Mouse (Mus musculus) lung, embryonic 15.5 days (tissue): Measurements from ENCODE around the gene Nudt17. TPM values are rescaled to one million over a fixed set of nuclear protein-coding genes. Genes with fewer than 3 reads are reported as not detected.
"Not testable (repeated sequence)": the region's sequence is repeated elsewhere in the genome, so short reads cannot be mapped to it uniquely, and the experiment has no call there.

ENCODE experiments used
- ATAC-seq: fragments of 200-750 bp; cut with Nextera tagmentation; 2 replicates; pipeline ENCODE4 v1.8.0; 2017; ENCODE audit warnings: moderate number of reproducible peaks, borderline replicate concordance; ENCODE audit not compliant: low FRiP score, low TSS enrichment; ENCODE audit errors: extremely low read depth
- H3K27ac ChIP-seq: fragments of 300-500 bp; sonication (generic); 2 replicates; pipeline ENCODE4 v1.5.1; 2015; ENCODE audit warnings: moderate library complexity, mild to moderate bottlenecking, inconsistent platforms
- H3K27me3 ChIP-seq: fragments of 300-500 bp; sonication (generic); 2 replicates; pipeline ENCODE4 v1.6.1; 2015; ENCODE audit warnings: inconsistent platforms
- H3K36me3 ChIP-seq: fragments of 300-500 bp; sonication (generic); 2 replicates; pipeline ENCODE4 v1.6.1; 2015; ENCODE audit warnings: inconsistent platforms
- H3K4me1 ChIP-seq: fragments of 300-500 bp; sonication (generic); 2 replicates; pipeline ENCODE4 v1.6.1; 2015; ENCODE audit warnings: inconsistent platforms
- H3K4me2 ChIP-seq: fragments of 300-500 bp; sonication (generic); 2 replicates; pipeline ENCODE4 v1.6.1; 2015; ENCODE audit warnings: inconsistent platforms, mild to moderate bottlenecking, moderate library complexity
- H3K4me3 ChIP-seq: fragments of 300-500 bp; sonication (generic); 2 replicates; pipeline ENCODE4 v1.5.1; 2015; ENCODE audit warnings: mild to moderate bottlenecking, inconsistent platforms
- H3K9ac ChIP-seq: fragments of 300-500 bp; sonication (generic); 2 replicates; pipeline ENCODE4 v1.6.1; 2015; ENCODE audit warnings: inconsistent platforms
- H3K9me3 ChIP-seq: fragments of 300-500 bp; sonication (generic); 2 replicates; pipeline ENCODE4 v1.6.1; 2016; ENCODE audit warnings: inconsistent platforms
- WGBS: fragments of 180-500 bp; shearing (Covaris S2); methylation state at CpG from one replicate; pipeline ENCODE4 v1.1.7; 2015; 5-methylcytosine and 5-hydroxymethylcytosine counted together
- polyA plus RNA-seq: library from polyadenylated mRNA; unstranded; fragments of >200 nt; fragmentation: Nextera tagmentation; extraction: Ambion mirVana; gene quantifications from 2 replicates; pipeline ENCODE4 v1.2.1, GENCODE M21; 2015

Gene Nudt17
- polyA plus RNA-seq, 1 experiment from 2014 or later: 8.5 TPM

GRCm38 (mm10) chr3:96700376-96700775 is 8.0 kb downstream of the Nudt17 start:
- Histone ChIP-seq H3K27ac (no peak overlapping the region), H3K4me3 (no peak overlapping the region), H3K27me3 (no peaks in the 10 kb centered on the region), H3K9ac (no peak overlapping the region), H3K36me3 (peaks cover 50% of the 10 kb centered on the region), H3K9me3 (no peaks in the 10 kb centered on the region), H3K4me1 (peaks cover 15% of the 10 kb centered on the region), H3K4me2 (no peak overlapping the region)
- WGBS: 56% methylated on average over 7 of the region's 7 CpGs
- no peak for ATAC-seq

GRCm38 (mm10) chr3:96698993-96699690 is 9.2 kb downstream of the Nudt17 start:
- 46% methylated on average over 19 of the region's 19 CpGs for WGBS
- H3K27ac ChIP-seq: no peak overlapping the region
- peaks cover 40% of the 10 kb centered on the region for H3K36me3 ChIP-seq
- H3K4me3 ChIP-seq: no peak overlapping the region
- H3K4me1 ChIP-seq: peaks cover 15% of the 10 kb centered on the region
- H3K27me3 ChIP-seq: no peaks in the 10 kb centered on the region
- no peak for ATAC-seq
- no peak overlapping the region for H3K4me2 ChIP-seq
- no peak overlapping the region for H3K9ac ChIP-seq
- H3K9me3 ChIP-seq: no peaks in the 10 kb centered on the region

- no peaks in the 10 kb centered on the region for H3K27me3 ChIP-seq
- ATAC-seq: peak; percentile 95
- under 1% methylated on average over 85 of the region's 85 CpGs for WGBS
- H3K36me3 ChIP-seq: peaks cover 22% of the 10 kb centered on the region
- peak overlapping the region; percentile 88 for H3K4me3 ChIP-seq
- H3K9me3 ChIP-seq: no peaks in the 10 kb centered on the region
- peak overlapping the region; percentile 89 for H3K4me2 ChIP-seq
- H3K9ac ChIP-seq: peak overlapping the region; percentile 82
- H3K27ac ChIP-seq: peak overlapping the region; percentile 93
- H3K4me1 ChIP-seq: peaks cover 20% of the 10 kb centered on the region
Observed at GRCm38 (mm10) chr3:96696766-96697732, 11.3 kb downstream of the Nudt17 start.

GRCm38 (mm10) chr3:96696198-96696765 is 12.1 kb downstream of the Nudt17 start, which contains the start of gene Pias3:
Gene Pias3 (plus strand): TSS chr3:96696384.
- Histone ChIP-seq H3K4me2 (peak within 1 kb of the TSS; percentile 89), H3K36me3 (peaks cover 14% of the 10 kb centered on the region), H3K4me3 (peak within 1 kb of the TSS; percentile 88), H3K9me3 (no peaks in the 10 kb centered on the region), H3K27ac (peak within 1 kb of the TSS; percentile 93), H3K9ac (peak within 1 kb of the TSS; percentile 82), H3K4me1 (peaks cover 20% of the 10 kb centered on the region), H3K27me3 (no peaks in the 10 kb centered on the region)
- ATAC-seq: peak; percentile 91
- WGBS: under 1% methylated on average over 35 of the region's 35 CpGs

- no peaks in the 10 kb centered on the region for H3K9me3 ChIP-seq
- ATAC-seq: no peak
Observed at GRCm38 (mm10) chr3:96693579-96693978, 14.8 kb downstream of the Nudt17 start.

GRCm38 (mm10) chr3:96692506-96692905 is 15.9 kb downstream of the Nudt17 start:
- H3K27me3 ChIP-seq: peaks cover 14% of the 10 kb centered on the region
- no peak overlapping the region for H3K9ac ChIP-seq
- H3K36me3 ChIP-seq: no peaks in the 10 kb centered on the region
- H3K4me3 ChIP-seq: no peak overlapping the region
- no peaks in the 10 kb centered on the region for H3K9me3 ChIP-seq
- 17% methylated on average over 3 of the region's 3 CpGs for WGBS
- H3K4me2 ChIP-seq: no peak overlapping the region
- no peak for ATAC-seq
- peaks cover 12% of the 10 kb centered on the region for H3K4me1 ChIP-seq
- no peak overlapping the region for H3K27ac ChIP-seq

More at GRCm38 (mm10) chr3:96693579-96693978, 14.8 kb downstream of the Nudt17 start:
- H3K27me3 ChIP-seq: peaks cover 7% of the 10 kb centered on the region
- H3K9ac ChIP-seq: no peak overlapping the region
- H3K36me3 ChIP-seq: no peaks in the 10 kb centered on the region
- peaks cover 20% of the 10 kb centered on the region for H3K4me1 ChIP-seq
- H3K4me2 ChIP-seq: no peak overlapping the region
- H3K4me3 ChIP-seq: no peak overlapping the region
- WGBS: 83% methylated on average over 1 of the region's 1 CpGs
- H3K27ac ChIP-seq: no peak overlapping the region

- Histone ChIP-seq H3K4me2 (no peak overlapping the region), H3K27me3 (peaks cover 20% of the 10 kb centered on the region)
- no peak for ATAC-seq
Observed at GRCm38 (mm10) chr3:96690298-96690697, 18.1 kb downstream of the Nudt17 start.

GRCm38 (mm10) chr3:96688854-96689253 is 19.5 kb downstream of the Nudt17 start:
- no peak overlapping the region for H3K9ac ChIP-seq
- no peaks in the 10 kb centered on the region for H3K36me3 ChIP-seq
- no peak overlapping the region for H3K4me3 ChIP-seq
- H3K27ac ChIP-seq: no peak overlapping the region
- peaks cover 33% of the 10 kb centered on the region for H3K27me3 ChIP-seq
- 0 out of 2 replicates have a peak, but pooled peaks cover 5% of the 10 kb centered on the region for H3K4me1 ChIP-seq
- no peak for ATAC-seq
- H3K4me2 ChIP-seq: no peak overlapping the region
- 74% methylated on average over 11 of the region's 11 CpGs for WGBS
- H3K9me3 ChIP-seq: no peaks in the 10 kb centered on the region

More at GRCm38 (mm10) chr3:96690298-96690697, 18.1 kb downstream of the Nudt17 start:
- Histone ChIP-seq H3K4me1 (peaks cover 5% of the 10 kb centered on the region; the same call in 1 of the 2 replicates), H3K4me3 (no peak overlapping the region), H3K27ac (no peak overlapping the region), H3K9ac (no peak overlapping the region), H3K9me3 (no peaks in the 10 kb centered on the region), H3K36me3 (no peaks in the 10 kb centered on the region)
- WGBS: 53% methylated on average over 3 of the region's 3 CpGs

- not testable (repeated sequence) for H3K36me3 ChIP-seq, ATAC-seq, H3K27ac ChIP-seq, H3K4me2 ChIP-seq, H3K9ac ChIP-seq, H3K4me1 ChIP-seq, H3K4me3 ChIP-seq, H3K9me3 ChIP-seq
- peaks cover 44% of the 10 kb centered on the region for H3K27me3 ChIP-seq
- WGBS: 89% methylated on average over 5 of the region's 5 CpGs
Observed at GRCm38 (mm10) chr3:96686057-96686456, 22.3 kb downstream of the Nudt17 start.

GRCm38 (mm10) chr3:96684822-96685156 is 23.6 kb downstream of the Nudt17 start:
- H3K36me3 ChIP-seq: no peaks in the 10 kb centered on the region
- H3K4me1 ChIP-seq: no peaks in the 10 kb centered on the region
- H3K27me3 ChIP-seq: peaks cover 57% of the 10 kb centered on the region
- peak overlapping the region; percentile 8; the same call in 1 of the 2 replicates for H3K9ac ChIP-seq
- peak overlapping the region; percentile 13 for H3K4me3 ChIP-seq
- peak overlapping the region; percentile 48 for H3K4me2 ChIP-seq
- H3K27ac ChIP-seq: no peak overlapping the region
- H3K9me3 ChIP-seq: no peaks in the 10 kb centered on the region
- no peak for ATAC-seq
- WGBS: 19% methylated on average over 28 of the region's 28 CpGs

- Histone ChIP-seq H3K4me1 (no peaks in the 10 kb centered on the region), H3K27ac (no peak overlapping the region), H3K36me3 (no peaks in the 10 kb centered on the region), H3K4me2 (peak overlapping the region; percentile 48), H3K9ac (no peak overlapping the region), H3K9me3 (no peaks in the 10 kb centered on the region), H3K27me3 (peaks cover 62% of the 10 kb centered on the region), H3K4me3 (peak overlapping the region; percentile 13; the same call in 1 of the 2 replicates)
- no peak for ATAC-seq
- 47% methylated on average over 17 of the region's 17 CpGs for WGBS
Observed at GRCm38 (mm10) chr3:96684151-96684821, 24.1 kb downstream of the Nudt17 start.
